Mouse (Mus musculus) megakaryocyte, embryonic 14.5 days (primary cell): ENCODE measurements around the gene Edem1.

Source experiments
- FLI1 ChIP-seq: IDR thresholded peaks from 2 replicates; pipeline ENCODE4 v1.6.1; 2012; ENCODE audit warnings: low read length, inconsistent platforms, mixed read lengths
- GATA1 ChIP-seq: IDR thresholded peaks from 3 replicates; pipeline ENCODE4 v1.6.1; 2012; ENCODE audit warnings: mixed read lengths, low read length, inconsistent platforms, borderline replicate concordance

DNA sequence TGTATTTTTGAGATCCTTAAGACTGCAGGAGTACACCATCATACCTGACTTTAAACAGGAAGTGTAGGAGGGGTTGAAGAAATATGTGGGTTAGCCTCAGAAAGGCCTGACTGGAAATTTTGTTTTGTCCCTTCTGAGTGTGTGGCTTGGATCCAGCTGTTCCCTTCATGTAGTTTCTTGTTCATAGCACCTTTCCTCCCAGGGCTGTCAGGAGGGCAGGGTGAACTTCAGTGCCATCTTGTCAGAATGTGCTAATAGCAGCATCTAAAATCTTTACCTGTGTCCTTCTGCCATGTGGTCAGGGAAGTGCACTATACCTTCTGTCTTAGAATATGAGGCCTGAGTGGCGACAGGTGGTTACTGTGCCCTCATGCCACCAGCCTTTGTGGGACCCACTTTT, 32.8 kb downstream of the Edem1 start:
- TF ChIP-seq GATA1 (no peak), FLI1 (no peak)
